Mouse (Mus musculus): ENCODE results near the gene Notch1. TPM values are rescaled to one million over a fixed set of nuclear protein-coding genes. Genes with fewer than 3 reads are reported as not detected.

Notch1 gene
- polyA plus RNA-seq, 1 experiment, result 159 TPM

GRCm38 (mm10) chr2:26529221-26529805 lies 12.8 kb upstream of the Notch1 start:
- H3K4me3 ChIP-seq (ENCODE audit: control insufficient read depth, insufficient read depth, low read length), result no peak overlapping the region
- no peaks in the 10 kb centered on the region for H3K36me3 ChIP-seq (ENCODE audit: control insufficient read depth, insufficient read depth, low read length)
- no peaks in the 10 kb centered on the region for H3K27me3 ChIP-seq (ENCODE audit: control insufficient read depth, insufficient read depth, low read length)
- no peak for DNase-seq
- H3K27ac ChIP-seq (ENCODE audit: control insufficient read depth, insufficient read depth, low read length), result peak overlapping the region; percentile 9; the same call in 1 of the 2 replicates
- WGBS, result 37% methylated on average over 4 of the region's 4 CpGs
- TF ChIP-seq POLR2A (IDR thresholded peaks at IDR 0.05; ENCODE audit: control insufficient read depth, extremely low read depth, insufficient read depth, low read length, poor library complexity) (no peak), CTCF (IDR thresholded peaks at IDR 0.05; ENCODE audit: borderline replicate concordance, control insufficient read depth, extremely low read depth, insufficient read depth, low read length, poor library complexity) (no peak)
- H3K4me1 ChIP-seq (replicated peaks; ENCODE audit: control insufficient read depth, insufficient read depth, low read length), result peaks cover 25% of the 10 kb centered on the region

DNA sequence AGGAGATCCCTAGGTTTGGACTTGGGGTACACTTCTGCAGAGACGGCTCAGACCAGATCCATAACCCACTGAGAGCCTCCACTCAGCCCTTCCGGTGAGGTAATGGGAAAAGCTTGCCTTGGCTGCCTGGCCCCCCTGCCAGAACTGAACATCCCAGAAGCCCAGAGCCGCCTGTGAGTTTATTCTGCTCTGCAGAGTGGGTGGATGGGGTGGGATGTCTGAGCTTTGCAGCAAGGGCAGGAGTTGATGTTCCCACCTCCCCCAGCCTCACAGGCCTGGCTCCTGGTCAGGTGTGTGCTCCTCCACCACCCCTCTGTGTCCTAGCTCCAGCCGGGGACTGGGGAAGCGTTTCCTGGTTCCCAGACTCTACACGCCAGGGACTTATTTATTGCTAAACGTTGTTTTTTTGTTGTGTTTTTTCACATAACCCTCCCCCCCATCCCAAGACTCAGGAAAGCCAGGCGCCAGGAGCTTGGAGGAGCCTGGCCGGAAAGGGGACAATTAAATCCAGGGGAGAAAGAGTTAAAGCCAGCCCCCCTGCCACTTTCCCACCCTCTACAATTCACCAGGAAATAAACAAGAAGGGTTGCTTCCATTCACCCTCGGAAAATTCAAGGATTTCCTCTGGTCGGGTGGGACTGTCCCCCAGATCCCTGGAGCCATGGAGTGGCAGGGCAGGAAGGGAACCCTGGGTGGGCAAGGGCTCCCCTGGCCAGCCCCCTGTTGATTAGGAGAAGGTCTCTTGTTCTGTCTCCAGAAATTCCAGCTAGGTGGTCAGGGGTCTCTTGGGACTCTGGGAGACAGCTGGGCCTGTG lies 10.2 kb upstream of the Notch1 start:
- Histone ChIP-seq H3K4me1 (replicated peaks; ENCODE audit: control insufficient read depth, insufficient read depth, low read length) (peaks cover 25% of the 10 kb centered on the region), H3K4me3 (ENCODE audit: control insufficient read depth, insufficient read depth, low read length) (no peak overlapping the region), H3K36me3 (ENCODE audit: control insufficient read depth, insufficient read depth, low read length) (no peaks in the 10 kb centered on the region), H3K27me3 (ENCODE audit: control insufficient read depth, insufficient read depth, low read length) (no peaks in the 10 kb centered on the region), H3K27ac (ENCODE audit: control insufficient read depth, insufficient read depth, low read length) (no peak overlapping the region)
- no peak for DNase-seq
- WGBS, result 94% methylated on average over 11 of the region's 11 CpGs
- no peak for TF ChIP-seq CTCF (IDR thresholded peaks at IDR 0.05; ENCODE audit: borderline replicate concordance, control insufficient read depth, extremely low read depth, insufficient read depth, low read length, poor library complexity)
- TF ChIP-seq POLR2A (IDR thresholded peaks at IDR 0.05; ENCODE audit: control insufficient read depth, extremely low read depth, insufficient read depth, low read length, poor library complexity), result no peak

- Histone ChIP-seq H3K27ac (ENCODE audit: control insufficient read depth, insufficient read depth, low read length) (no peak overlapping the region), H3K4me3 (ENCODE audit: control insufficient read depth, insufficient read depth, low read length) (no peak overlapping the region), H3K36me3 (ENCODE audit: control insufficient read depth, insufficient read depth, low read length) (no peaks in the 10 kb centered on the region), H3K27me3 (ENCODE audit: control insufficient read depth, insufficient read depth, low read length) (no peaks in the 10 kb centered on the region), H3K4me1 (replicated peaks; ENCODE audit: control insufficient read depth, insufficient read depth, low read length) (peaks cover 25% of the 10 kb centered on the region)
- TF ChIP-seq POLR2A (IDR thresholded peaks at IDR 0.05; ENCODE audit: control insufficient read depth, extremely low read depth, insufficient read depth, low read length, poor library complexity), result no peak
- no peak for TF ChIP-seq CTCF (IDR thresholded peaks at IDR 0.05; ENCODE audit: borderline replicate concordance, control insufficient read depth, extremely low read depth, insufficient read depth, low read length, poor library complexity)
- 71% methylated on average over 9 of the region's 9 CpGs for WGBS
- DNase-seq, result no peak
Observed at GRCm38 (mm10) chr2:26525355-26526018, 9.0 kb upstream of the Notch1 start.

- 93% methylated on average over 4 of the region's 4 CpGs for WGBS
Observed at GRCm38 (mm10) chr2:26522327-26522726, 5.9 kb upstream of the Notch1 start.

DNA sequence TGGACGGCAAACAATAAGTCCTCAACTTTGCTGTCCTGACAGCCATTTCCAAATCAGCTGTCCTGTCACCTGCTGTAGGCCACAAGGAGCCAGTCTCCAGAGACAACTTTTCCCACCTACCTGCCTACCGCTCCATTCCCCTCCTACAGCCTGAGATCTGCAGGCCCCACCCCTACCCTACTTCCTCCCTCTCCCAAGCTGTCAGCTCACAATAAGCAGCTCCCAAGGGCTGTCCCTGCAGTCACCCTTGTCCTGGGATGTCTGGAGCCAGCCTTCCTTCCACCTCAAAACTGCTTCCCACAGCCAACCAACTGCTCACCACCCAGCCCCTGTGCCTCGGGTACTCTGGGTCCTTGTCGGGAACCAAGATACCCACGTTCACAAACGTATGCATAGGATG lies 3.3 kb upstream of the Notch1 start:
- TF ChIP-seq POLR2A (IDR thresholded peaks at IDR 0.05; ENCODE audit: control insufficient read depth, extremely low read depth, insufficient read depth, low read length, poor library complexity), result no peak
- TF ChIP-seq CTCF (IDR thresholded peaks at IDR 0.05; ENCODE audit: borderline replicate concordance, control insufficient read depth, extremely low read depth, insufficient read depth, low read length, poor library complexity), result no peak
- 92% methylated on average over 6 of the region's 6 CpGs for WGBS
- Histone ChIP-seq H3K27ac (ENCODE audit: control insufficient read depth, insufficient read depth, low read length) (no peak overlapping the region), H3K4me1 (replicated peaks; ENCODE audit: control insufficient read depth, insufficient read depth, low read length) (peaks cover 47% of the 10 kb centered on the region), H3K27me3 (ENCODE audit: control insufficient read depth, insufficient read depth, low read length) (no peaks in the 10 kb centered on the region), H3K4me3 (ENCODE audit: control insufficient read depth, insufficient read depth, low read length) (no peak overlapping the region), H3K36me3 (ENCODE audit: control insufficient read depth, insufficient read depth, low read length) (no peaks in the 10 kb centered on the region)
- DNase-seq, result no peak

More at GRCm38 (mm10) chr2:26522327-26522726, 5.9 kb upstream of the Notch1 start:
- Histone ChIP-seq H3K27ac (ENCODE audit: control insufficient read depth, insufficient read depth, low read length) (no peak overlapping the region), H3K27me3 (ENCODE audit: control insufficient read depth, insufficient read depth, low read length) (no peaks in the 10 kb centered on the region), H3K4me3 (ENCODE audit: control insufficient read depth, insufficient read depth, low read length) (no peak overlapping the region), H3K36me3 (ENCODE audit: control insufficient read depth, insufficient read depth, low read length) (no peaks in the 10 kb centered on the region), H3K4me1 (replicated peaks; ENCODE audit: control insufficient read depth, insufficient read depth, low read length) (peaks cover 29% of the 10 kb centered on the region)
- TF ChIP-seq CTCF (IDR thresholded peaks at IDR 0.05; ENCODE audit: borderline replicate concordance, control insufficient read depth, extremely low read depth, insufficient read depth, low read length, poor library complexity) (no peak), POLR2A (IDR thresholded peaks at IDR 0.05; ENCODE audit: control insufficient read depth, extremely low read depth, insufficient read depth, low read length, poor library complexity) (no peak)
- no peak for DNase-seq

GRCm38 (mm10) chr2:26516987-26517386 lies 524 bp upstream of the Notch1 start:
- peak overlapping the region; percentile 20 for H3K4me3 ChIP-seq (ENCODE audit: control insufficient read depth, insufficient read depth, low read length)
- DNase-seq, result no peak
- no peaks in the 10 kb centered on the region for H3K36me3 ChIP-seq (ENCODE audit: control insufficient read depth, insufficient read depth, low read length)
- peaks cover 65% of the 10 kb centered on the region for H3K4me1 ChIP-seq (replicated peaks; ENCODE audit: control insufficient read depth, insufficient read depth, low read length)
- H3K27me3 ChIP-seq (ENCODE audit: control insufficient read depth, insufficient read depth, low read length), result no peaks in the 10 kb centered on the region
- no peak for TF ChIP-seq CTCF (IDR thresholded peaks at IDR 0.05; ENCODE audit: borderline replicate concordance, control insufficient read depth, extremely low read depth, insufficient read depth, low read length, poor library complexity)
- no peak for TF ChIP-seq POLR2A (IDR thresholded peaks at IDR 0.05; ENCODE audit: control insufficient read depth, extremely low read depth, insufficient read depth, low read length, poor library complexity)
- no peak overlapping the region for H3K27ac ChIP-seq (ENCODE audit: control insufficient read depth, insufficient read depth, low read length)
- 51% methylated on average over 5 of the region's 5 CpGs for WGBS
